Mouse (Mus musculus) cerebellum, adult (tissue): Measurements from ENCODE around the gene Fam210b.

Experiments used
- ATAC-seq: cut with Nextera tagmentation; 2 replicates; pipeline ENCODE4 v1.9.2; 2017; ENCODE audit warnings: mild to moderate bottlenecking, moderate library complexity, mixed read lengths; ENCODE audit not compliant: insufficient number of reproducible peaks, low FRiP score, low TSS enrichment

Fam210b gene

DNA sequence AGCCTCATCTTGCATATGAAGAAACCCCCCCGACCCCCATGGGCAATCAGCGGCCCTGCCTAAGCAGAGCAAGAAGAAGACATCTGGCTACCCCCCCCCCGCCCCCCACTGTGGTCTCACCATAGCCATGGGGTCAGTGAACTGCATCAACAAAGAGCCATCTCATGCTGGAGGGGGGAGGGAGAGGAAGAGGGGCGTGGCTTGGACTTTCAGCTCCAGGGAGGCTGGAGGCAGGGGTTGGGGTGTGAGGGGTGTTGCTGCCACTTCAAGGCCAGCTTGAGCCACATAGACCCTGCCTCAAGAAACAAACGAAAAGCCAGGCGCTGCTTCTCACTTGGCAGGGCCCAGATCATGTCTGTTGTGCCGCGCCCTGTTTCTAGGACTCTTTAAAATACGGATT, 50.6 kb downstream of the Fam210b start:
- ATAC-seq: no peak

DNA sequence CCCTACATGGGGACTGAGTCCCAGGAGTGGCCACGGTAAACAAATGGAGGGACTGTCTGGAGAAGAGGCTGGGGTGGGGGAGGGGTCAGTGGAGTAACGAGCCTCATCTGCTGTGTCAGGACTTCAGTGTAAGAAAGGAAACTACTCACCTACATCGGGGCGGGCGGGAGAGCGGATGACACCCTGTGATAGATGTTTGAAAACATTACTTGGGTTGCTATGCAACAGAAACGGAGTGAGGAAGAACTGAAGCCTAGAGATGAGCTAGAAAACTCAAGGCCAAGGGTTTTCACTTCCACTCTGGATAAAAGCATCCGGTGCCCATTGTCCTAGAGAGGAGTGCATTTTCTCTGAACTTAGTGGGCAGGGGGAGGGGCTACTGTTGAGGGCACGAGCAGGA, 54.5 kb downstream of the Fam210b start:
- no peak for ATAC-seq

GRCm38 (mm10) chr2:172401116-172401825, 55.9 kb downstream of the Fam210b start:
- no peak for ATAC-seq

DNA sequence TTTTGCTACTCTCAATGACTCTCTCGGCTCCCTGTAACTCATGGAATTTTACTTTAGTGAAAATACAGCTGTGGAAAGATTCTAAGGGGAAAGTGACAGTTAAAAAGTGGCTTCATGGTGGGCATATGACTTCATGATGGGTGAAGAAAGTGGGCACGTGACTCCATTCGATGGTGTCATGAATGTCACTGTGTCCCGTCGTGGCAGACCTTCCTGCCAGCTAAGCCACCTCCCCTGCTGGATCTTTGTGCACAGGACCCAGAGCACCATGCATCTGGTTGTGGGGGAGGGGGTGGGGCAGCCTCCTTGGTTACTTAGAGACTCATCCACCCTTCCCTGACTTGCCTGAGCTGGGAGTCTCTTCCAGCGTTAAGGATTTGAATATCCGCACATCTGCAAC, 58.9 kb downstream of the Fam210b start:
- no peak for ATAC-seq

DNA sequence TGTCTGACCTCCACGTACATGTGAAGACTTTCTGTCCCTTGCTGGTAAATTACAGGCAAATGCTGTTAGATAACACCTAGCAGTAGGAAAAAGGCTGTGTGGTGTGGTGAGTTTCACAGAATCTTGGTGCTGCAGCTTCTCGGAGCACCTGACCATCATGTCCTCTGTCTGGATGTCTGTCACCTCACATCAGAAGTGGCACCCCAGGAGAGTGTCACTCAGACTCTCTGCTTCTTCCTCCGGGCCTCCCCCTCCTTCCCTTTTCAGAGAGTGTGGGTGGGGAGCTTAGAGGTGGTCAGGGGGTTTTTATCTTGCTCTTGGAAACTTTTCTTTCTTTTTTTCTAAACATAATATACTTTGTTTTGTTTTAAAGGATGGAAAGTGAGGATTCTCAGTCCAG, 59.6 kb downstream of the Fam210b start:
- ATAC-seq: no peak
